Mouse (Mus musculus): ENCODE data around the gene Nkx3-2.

Nkx3-2 gene

DNA sequence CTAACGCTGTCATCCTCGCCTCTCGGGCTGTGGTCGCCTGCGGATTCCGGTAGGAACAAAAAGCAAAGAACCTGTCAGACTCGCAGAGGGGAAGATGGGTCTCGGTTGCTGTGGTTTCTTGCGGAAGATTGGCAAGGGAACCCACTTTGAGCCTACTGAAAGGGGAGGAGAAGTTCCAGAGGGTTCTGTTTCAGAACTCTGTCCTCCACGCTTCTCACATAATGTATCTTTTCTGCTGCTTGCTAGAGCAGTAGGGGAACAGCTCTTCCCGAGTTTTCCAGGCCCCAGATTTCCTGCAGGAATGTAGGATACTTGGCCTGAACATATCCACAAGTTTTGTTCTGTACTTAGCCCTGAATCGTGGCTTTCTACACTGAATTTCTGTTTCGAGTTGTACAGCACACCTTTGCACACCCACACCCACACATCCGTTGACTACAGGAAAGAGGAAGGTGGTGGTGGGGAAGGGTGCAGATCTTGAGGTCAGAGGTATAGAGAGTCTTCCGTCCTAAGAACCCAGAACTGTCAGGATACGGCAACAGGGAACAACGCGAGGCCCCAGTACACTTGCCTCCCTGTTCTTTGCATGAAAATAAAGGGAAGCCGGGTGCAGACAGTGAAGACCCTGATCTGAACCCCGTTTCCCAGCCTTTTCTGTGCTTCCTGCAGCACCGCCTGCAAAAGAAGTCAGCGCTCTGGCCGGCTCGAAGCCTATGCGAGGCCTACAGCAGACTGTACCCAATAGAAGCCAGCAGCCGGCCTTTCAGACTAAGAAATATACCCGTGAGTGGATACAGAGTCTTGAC is 2.0 kb downstream of the Nkx3-2 start:
- DNase-seq, result no peak

GRCm38 (mm10) chr5:41761509-41762140 is 2.7 kb downstream of the Nkx3-2 start:
- DNase-seq, result peak in 1 of 2 experiments; percentile 22

DNA sequence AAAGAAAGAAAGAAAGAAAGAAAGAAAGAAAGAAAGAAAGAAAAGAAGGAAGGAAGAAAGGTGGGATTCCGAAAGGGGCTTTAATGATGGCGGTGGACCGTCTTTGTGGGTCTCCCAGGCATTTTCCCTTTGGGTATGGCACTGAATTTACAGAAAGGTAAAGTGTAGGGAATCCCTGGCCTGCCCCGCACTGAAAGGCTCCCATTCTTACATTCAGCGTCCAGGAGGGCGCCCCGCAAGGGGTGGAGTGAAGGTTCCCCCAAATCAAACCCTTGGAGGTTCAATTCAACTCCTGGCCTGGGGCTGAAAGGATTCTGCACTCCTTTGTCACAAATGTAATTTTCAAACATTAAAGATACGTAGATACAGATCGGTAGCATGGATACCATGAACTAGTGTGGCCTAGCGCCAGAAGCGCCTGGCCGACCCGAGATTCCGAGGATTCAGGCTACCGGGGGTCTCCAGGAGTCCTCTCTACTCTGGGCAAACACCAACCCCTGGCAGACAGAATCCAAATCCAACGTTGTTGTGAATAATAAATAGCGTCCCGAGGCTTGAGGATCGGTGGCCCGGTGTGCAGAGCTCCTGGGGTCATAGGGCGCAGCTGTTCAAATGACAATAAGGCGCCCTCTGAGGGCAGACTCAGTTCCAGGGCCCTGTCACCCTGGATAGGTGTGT is 3.3 kb downstream of the Nkx3-2 start:
- DNase-seq, result peak in 1 of 2 experiments; percentile 9

- no peak for DNase-seq
These were observed 4.2 kb downstream of the Nkx3-2 start for GRCm38 (mm10) chr5:41760071-41760470.

- no peak for DNase-seq
These were observed 5.3 kb downstream of the Nkx3-2 start for GRCm38 (mm10) chr5:41758671-41759639.

GRCm38 (mm10) chr5:41757338-41757737 is 7.0 kb downstream of the Nkx3-2 start:
- no peak for DNase-seq

GRCm38 (mm10) chr5:41756396-41756795 is 7.9 kb downstream of the Nkx3-2 start:
- DNase-seq, result no peak

- no peak for DNase-seq
These were observed 8.8 kb downstream of the Nkx3-2 start for GRCm38 (mm10) chr5:41755373-41755960.

- no peak for DNase-seq
These were observed 9.5 kb downstream of the Nkx3-2 start for GRCm38 (mm10) chr5:41754836-41755235.

DNA sequence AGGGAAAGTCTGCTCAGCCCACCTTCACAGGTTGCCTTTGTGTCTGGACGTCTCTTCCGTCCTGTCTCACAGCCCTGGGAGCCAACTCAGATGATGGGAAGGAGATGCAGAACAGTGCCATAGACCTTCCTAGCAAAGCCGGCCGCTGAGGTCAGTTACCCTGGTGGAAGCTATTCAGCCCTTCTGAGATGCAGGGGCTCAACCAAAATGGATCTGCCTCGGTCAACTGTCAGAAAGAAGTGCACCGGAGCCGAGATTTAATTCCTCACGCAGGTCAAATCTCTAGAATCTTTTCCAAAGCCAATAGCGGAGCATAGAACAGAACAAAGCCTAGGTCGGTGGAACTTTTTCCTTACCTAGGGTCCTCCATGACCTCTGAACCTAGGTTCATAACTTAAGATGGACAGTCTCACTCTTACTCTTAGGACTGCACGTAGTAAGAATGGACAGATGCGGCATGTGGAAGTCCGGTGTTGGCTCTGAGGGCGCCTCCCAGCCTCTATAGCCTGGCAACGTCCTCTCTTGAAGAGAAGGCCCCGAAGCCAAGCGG is 10.0 kb downstream of the Nkx3-2 start:
- no peak for DNase-seq

- DNase-seq, result no peak
These were observed 11.6 kb downstream of the Nkx3-2 start for GRCm38 (mm10) chr5:41752721-41753120.

- no peak for DNase-seq
These were observed 19.2 kb downstream of the Nkx3-2 start for GRCm38 (mm10) chr5:41744898-41745780.

DNA sequence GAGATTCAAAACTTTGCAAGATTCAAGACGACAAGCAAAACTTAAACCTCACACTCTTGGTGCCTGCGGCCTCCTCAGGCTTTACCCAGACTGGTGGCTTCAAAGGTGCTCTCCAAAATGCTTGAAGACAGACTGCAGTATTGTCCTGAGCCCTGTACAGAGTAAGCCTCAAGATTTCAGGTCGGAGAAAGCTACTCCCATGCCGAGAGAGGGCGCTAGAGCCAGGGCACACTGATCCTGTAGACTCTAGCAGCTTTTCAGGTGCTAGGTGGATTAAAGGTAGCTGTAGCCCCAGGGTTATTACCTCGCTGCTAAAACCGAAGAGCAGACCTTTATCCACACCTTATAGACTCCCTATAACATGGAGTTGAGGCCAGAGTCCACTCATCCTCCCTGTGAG is 20.1 kb downstream of the Nkx3-2 start:
- DNase-seq, result no peak

- no peak for DNase-seq
These were observed 25.5 kb downstream of the Nkx3-2 start for GRCm38 (mm10) chr5:41738817-41739216.

GRCm38 (mm10) chr5:41737039-41737438 is 27.3 kb downstream of the Nkx3-2 start:
- DNase-seq, result no peak

DNA sequence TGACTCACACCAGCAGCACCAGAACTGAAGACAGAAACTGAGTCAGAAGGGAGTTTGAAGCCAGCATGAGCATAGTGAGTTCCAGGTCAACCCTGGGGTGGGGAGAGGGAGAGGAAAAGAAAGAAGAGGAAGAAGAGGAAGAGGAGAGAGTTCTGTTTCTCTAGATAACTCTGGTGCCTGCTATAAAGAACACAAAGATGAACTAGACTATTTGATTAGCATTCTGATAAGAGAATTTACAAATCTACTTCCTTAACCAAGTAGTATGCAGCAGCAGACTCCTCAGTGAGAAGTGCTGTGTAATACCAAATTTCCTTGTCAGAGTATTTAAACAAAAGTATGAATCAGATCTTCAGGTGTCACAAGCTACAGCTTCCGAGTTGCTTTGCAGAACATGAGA is 37.3 kb downstream of the Nkx3-2 start:
- no peak for DNase-seq

DNA sequence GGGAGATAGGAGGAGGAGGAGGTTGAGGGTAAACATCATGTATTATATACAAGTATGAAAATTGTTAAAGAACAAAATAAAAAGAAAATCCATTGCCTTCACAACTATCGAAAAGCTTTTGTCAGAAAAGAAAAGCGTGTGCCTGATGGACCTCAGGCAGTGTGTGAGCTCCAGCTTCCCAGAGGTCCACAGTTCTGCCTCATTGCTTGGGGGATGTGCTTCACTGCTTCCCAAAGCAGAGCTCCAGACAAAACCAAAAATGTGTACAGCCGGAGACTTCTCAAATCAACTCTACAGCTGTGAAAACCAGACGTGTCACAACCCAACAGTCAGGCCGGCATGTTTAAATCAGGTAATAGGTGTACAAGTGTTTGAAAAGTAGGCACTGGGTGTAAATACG is 38.7 kb downstream of the Nkx3-2 start:
- DNase-seq, result no peak

All from cerebellum, postnatal 25 days (tissue).